In genomic region chr2:76442086-76442485, GRCm38 (mm10) we compare ENCODE assay signal across 10 mouse cellular contexts. TPM values are rescaled to one million over a fixed set of nuclear protein-coding genes. Genes with fewer than 3 reads are reported as not detected.
A peak's percentile ranks its signal among the peaks of the same experiment; 100 is the strongest.
DNase-seq lines count a peak whose midpoint lies in the region; ATAC-seq and TF ChIP-seq lines count a peak whose summit lies in the region.
"Had no signal": no experiment of that assay in that cellular context is flagged by ENCODE, and none has a peak within 500 bp of the region (broad histone marks: within the 10 kb centered on the region; RNA-seq: fewer than 3 reads in every experiment).

No protein-coding gene starts in this region.

- TF ChIP-seq CTCF in midbrain, postnatal 0 days (IDR thresholded peaks at IDR 0.05): no peak

- no peak overlapping the region for H3K9ac ChIP-seq in forebrain, embryonic 13.5 days
- no peak overlapping the region for H3K9ac ChIP-seq in forebrain, embryonic 16.5 days (replicated peaks; ENCODE audit: low read depth, low read length)
- H3K9ac ChIP-seq in midbrain, postnatal 0 days (replicated peaks; ENCODE audit: low read length, poor library complexity, severe bottlenecking): no peak overlapping the region
- no peak overlapping the region for H3K9ac ChIP-seq in liver, embryonic 11.5 days (ENCODE audit: low read depth, low read length)
- H3K9ac ChIP-seq: limb, embryonic 15.5 days had no signal

- no peak overlapping the region for H3K4me2 ChIP-seq in forebrain, embryonic 13.5 days
- no peak overlapping the region for H3K4me2 ChIP-seq in forebrain, embryonic 16.5 days (ENCODE audit: low read length)
- H3K4me2 ChIP-seq in midbrain, postnatal 0 days (ENCODE audit: low read depth, low read length, poor library complexity, severe bottlenecking): no peak overlapping the region
- no peak overlapping the region for H3K4me2 ChIP-seq in liver, embryonic 11.5 days
- H3K4me2 ChIP-seq: limb, embryonic 15.5 days had no signal

- no peak overlapping the region for H3K4me3 ChIP-seq in forebrain, embryonic 13.5 days
- H3K4me3 ChIP-seq in forebrain, embryonic 16.5 days (replicated peaks; ENCODE audit: low read length): no peak overlapping the region
- H3K4me3 ChIP-seq in midbrain, postnatal 0 days (ENCODE audit: low read depth, low read length): no peak overlapping the region
- H3K4me3 ChIP-seq in liver, embryonic 11.5 days (ENCODE audit: low read depth, low read length): no peak overlapping the region
- H3K4me3 ChIP-seq: limb, embryonic 15.5 days had no signal

- H3K4me1 ChIP-seq in forebrain, embryonic 13.5 days: peaks cover 12% of the 10 kb centered on the region
- H3K4me1 ChIP-seq in forebrain, embryonic 16.5 days (replicated peaks; ENCODE audit: control insufficient read depth, insufficient read depth, low read length): peaks cover 16% of the 10 kb centered on the region
- H3K4me1 ChIP-seq in midbrain, postnatal 0 days (ENCODE audit: insufficient read depth, low read length): no peaks in the 10 kb centered on the region
- no peaks in the 10 kb centered on the region for H3K4me1 ChIP-seq in liver, embryonic 11.5 days (replicated peaks; ENCODE audit: control insufficient read depth, insufficient read depth, low read length)
- H3K4me1 ChIP-seq: limb, embryonic 15.5 days had no signal

- no peaks in the 10 kb centered on the region for H3K27me3 ChIP-seq in forebrain, embryonic 13.5 days
- no peaks in the 10 kb centered on the region for H3K27me3 ChIP-seq in forebrain, embryonic 16.5 days (replicated peaks; ENCODE audit: control insufficient read depth, insufficient read depth, low read length)
- no peaks in the 10 kb centered on the region for H3K27me3 ChIP-seq in midbrain, postnatal 0 days (ENCODE audit: insufficient read depth, low read length)
- no peaks in the 10 kb centered on the region for H3K27me3 ChIP-seq in liver, embryonic 11.5 days (replicated peaks; ENCODE audit: control insufficient read depth, insufficient read depth, low read length)
- H3K27me3 ChIP-seq: limb, embryonic 15.5 days had no signal

- ATAC-seq in forebrain, embryonic 13.5 days: peak; percentile 59; the same call in 1 of the 2 replicates
- ATAC-seq in forebrain, embryonic 16.5 days: no peak
- no peak for ATAC-seq in midbrain, postnatal 0 days (ENCODE audit: low FRiP score)
- no peak for ATAC-seq in granulocyte monocyte progenitor cell, adult 5-6 weeks (replicated peaks; ENCODE audit: poor library complexity, severe bottlenecking)
- no peak for ATAC-seq in liver, embryonic 11.5 days (replicated peaks; ENCODE audit: low FRiP score)
- ATAC-seq: activated CD4-positive, CD25-positive, alpha-beta regulatory T cell, adult 4 months had no signal

- no peaks in the 10 kb centered on the region for H3K36me3 ChIP-seq in forebrain, embryonic 13.5 days (ENCODE audit: poor library complexity, severe bottlenecking)
- no peaks in the 10 kb centered on the region for H3K36me3 ChIP-seq in forebrain, embryonic 16.5 days (ENCODE audit: control insufficient read depth, insufficient read depth)
- no peaks in the 10 kb centered on the region for H3K36me3 ChIP-seq in midbrain, postnatal 0 days (ENCODE audit: insufficient read depth, low read length)
- H3K36me3 ChIP-seq in liver, embryonic 11.5 days (ENCODE audit: control insufficient read depth, insufficient read depth, low read length): no peaks in the 10 kb centered on the region
- H3K36me3 ChIP-seq: limb, embryonic 15.5 days had no signal

- DNase-seq in embryo, embryonic 10 days (ENCODE audit: low spot score): peak; percentile 44
- peak; percentile 13 for DNase-seq in heart, postnatal 4 days
- DNase-seq in midbrain, postnatal 0 days (ENCODE audit: low spot score): peak; percentile 15
- DNase-seq in liver, embryonic 11.5 days (ENCODE audit: low spot score): no peak
- no peak for DNase-seq in thymus, postnatal 36 days

- no peaks in the 10 kb centered on the region for H3K9me3 ChIP-seq in forebrain, embryonic 13.5 days (replicated peaks)
- no peaks in the 10 kb centered on the region for H3K9me3 ChIP-seq in forebrain, embryonic 16.5 days (ENCODE audit: control insufficient read depth, low read length)
- no peaks in the 10 kb centered on the region for H3K9me3 ChIP-seq in midbrain, postnatal 0 days (ENCODE audit: low read length)
- H3K9me3 ChIP-seq in liver, embryonic 11.5 days (ENCODE audit: control insufficient read depth, low read length): no peaks in the 10 kb centered on the region
- H3K9me3 ChIP-seq: limb, embryonic 15.5 days had no signal

- 51% methylated on average over 3 of the region's 3 CpGs for WGBS in forebrain, embryonic 13.5 days
- 46% methylated on average over 3 of the region's 3 CpGs for WGBS in forebrain, embryonic 16.5 days
- WGBS in midbrain, postnatal 0 days: 34% methylated on average over 3 of the region's 3 CpGs
- WGBS in liver, embryonic 11.5 days: 53% methylated on average over 3 of the region's 3 CpGs

- H3K27ac ChIP-seq in forebrain, embryonic 13.5 days: no peak overlapping the region
- H3K27ac ChIP-seq in forebrain, embryonic 16.5 days (ENCODE audit: low read length): no peak overlapping the region
- H3K27ac ChIP-seq in midbrain, postnatal 0 days (ENCODE audit: low read depth, low read length): no peak overlapping the region
- H3K27ac ChIP-seq in liver, embryonic 11.5 days (ENCODE audit: low read depth, low read length): no peak overlapping the region
- H3K27ac ChIP-seq: limb, embryonic 15.5 days had no signal

RNA-seq across cellular contexts. Expression of gene Osbpl6, which starts 35.8 kb away (rescaled TPM):
- polyA plus RNA-seq in forebrain, embryonic 13.5 days (2015; fragmentation: Nextera tagmentation; extraction: Ambion mirVana): 14.5 and 15.6 TPM in 2 replicates
- 23.5 and 28.0 TPM in 2 replicates for polyA plus RNA-seq in forebrain, embryonic 16.5 days (2015; fragmentation: Nextera tagmentation; extraction: Ambion mirVana)
- total RNA-seq in heart, postnatal 4 days (2021): 1 to 10 TPM; 4.7 to 5.0 TPM
- 17.0 and 20.4 TPM in 2 replicates for total RNA-seq in midbrain, postnatal 0 days (2014; rRNA removed)
- 22.2 and 26.7 TPM in 2 replicates for polyA plus RNA-seq in midbrain, postnatal 0 days (2015; fragmentation: Nextera tagmentation; extraction: Ambion mirVana)
- not detected in 2 replicates for total RNA-seq in granulocyte monocyte progenitor cell, adult 5-6 weeks (2014; fragmentation: Nextera tagmentation)
- total RNA-seq in granulocyte monocyte progenitor cell, adult 5-6 weeks (2017): not detected in 2 replicates
- 3.0 and 3.4 TPM in 2 replicates for polyA plus RNA-seq in liver, embryonic 11.5 days (2014; fragmentation: Nextera tagmentation; extraction: Ambion mirVana)
- polyA plus RNA-seq: activated CD4-positive, CD25-positive, alpha-beta regulatory T cell, adult 4 months had no signal

Comparison
In these comparisons a context has a peak if more than half of its experiments do, and no peak if none do; other contexts are left out.
1. DNase-seq: peak in embryo, embryonic 10 days (single experiment), heart, postnatal 4 days (single experiment) and midbrain, postnatal 0 days (single experiment); none in liver, embryonic 11.5 days (single experiment) and thymus, postnatal 36 days (0 of 2).